Mouse (Mus musculus) liver, adult 2 months (tissue): ENCODE data around the gene Map7d1.

Experiments
- CTCF ChIP-seq: fragments of 200-500 bp; IDR thresholded peaks from 2 replicates; pipeline ENCODE4 v1.5.1; 2011; ENCODE audit warnings: low read depth, low read length, control low read depth
- POLR2A ChIP-seq: fragments of 200-500 bp; IDR thresholded peaks from 2 replicates; pipeline ENCODE4 v1.6.1; 2011; ENCODE audit warnings: low read length, control low read depth; ENCODE audit not compliant: insufficient read depth; ENCODE audit errors: extremely low read depth

DNA sequence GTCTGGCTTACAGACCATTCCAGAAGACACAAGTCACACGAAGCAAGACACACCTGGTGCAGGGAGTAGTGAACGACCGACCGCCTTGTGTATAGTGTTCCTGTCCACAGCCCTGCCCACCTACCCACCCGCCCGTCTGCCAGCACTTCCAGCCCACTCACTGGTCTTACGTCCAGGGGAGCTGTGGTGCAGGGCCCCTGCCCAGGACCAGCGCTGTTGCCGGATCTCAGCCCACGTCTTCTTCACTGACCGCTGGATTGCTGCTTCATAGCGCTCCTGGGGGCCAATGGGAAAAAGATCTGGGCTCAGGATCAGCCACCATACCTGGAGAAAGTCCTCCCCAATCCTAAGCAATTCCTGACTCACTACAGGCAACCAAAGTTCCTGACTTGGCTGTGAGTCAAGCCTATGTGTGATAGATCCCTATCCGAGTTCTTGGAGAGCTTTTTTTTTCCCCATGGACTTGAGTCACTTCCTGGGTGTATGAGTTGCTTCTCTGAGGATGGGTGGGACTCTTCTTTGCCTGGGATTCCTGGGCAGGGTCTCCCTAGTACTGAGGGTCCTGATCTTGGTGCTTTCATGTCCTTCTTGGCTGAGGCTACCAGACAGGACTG lies 16.2 kb downstream of the Map7d1 start:
- no peak for TF ChIP-seq CTCF
- no peak for TF ChIP-seq POLR2A
